Mouse (Mus musculus) liver (tissue): ENCODE results near the gene Phka1.
A peak's percentile ranks its signal among the peaks of the same experiment; 100 is the strongest.
"Not testable (repeated sequence)": the region's sequence is repeated elsewhere in the genome, so short reads cannot be mapped to it uniquely, and the experiment has no call there.

Source experiments
- DNase-seq: peaks from one replicate; pipeline ENCODE4 v3.0.0-alpha.2; 2020; ENCODE audit warnings: mixed read lengths

The Phka1 gene

DNA sequence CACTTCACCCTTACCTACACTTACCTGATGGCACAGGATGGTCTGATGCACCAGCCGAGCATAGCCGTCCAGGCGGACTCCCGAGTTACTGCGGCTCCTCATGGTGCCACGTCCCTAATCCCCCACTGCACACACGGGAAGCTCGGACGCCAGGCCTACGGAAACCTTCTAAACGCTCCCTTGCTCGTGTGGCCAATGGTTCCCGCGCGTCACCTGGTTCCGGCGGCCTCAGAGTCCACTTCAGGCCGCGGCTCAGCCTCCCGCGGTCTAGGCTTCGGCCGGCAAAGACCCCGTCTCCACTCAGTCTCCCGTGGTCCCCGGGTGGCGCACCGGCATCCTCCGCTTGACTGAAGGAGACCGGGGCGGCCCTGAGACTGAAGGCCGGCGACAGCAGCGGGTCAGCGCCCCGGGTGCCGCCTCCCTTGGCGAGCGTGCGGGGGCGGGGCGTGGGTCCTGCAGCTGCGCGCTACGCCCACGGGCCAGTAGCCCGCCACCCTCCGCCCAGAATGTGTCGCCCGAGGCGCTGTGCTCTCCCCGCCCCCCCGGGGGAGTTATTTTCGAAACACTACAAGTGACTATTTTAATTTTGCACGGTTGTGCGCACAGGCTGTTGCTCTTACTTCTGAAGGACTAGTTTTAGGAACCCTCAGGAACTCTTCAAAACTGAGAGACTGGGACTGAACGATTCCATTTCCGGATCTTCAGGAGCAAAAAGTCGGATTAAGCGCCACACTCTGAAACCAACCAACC, at the start of gene Phka1:
Phka1 (minus strand) TSS at position 424 of the 750 bp plus-strand sequence.
- peak; percentile 69 for DNase-seq

GRCm38 (mm10) chrX:102689252-102689651, 45.2 kb upstream of the Phka1 start:
- DNase-seq: peak; percentile 7

GRCm38 (mm10) chrX:102686872-102687271, 42.8 kb upstream of the Phka1 start, which contains the start of gene Gm3880:
Gm3880 (minus strand) TSS chrX:102686972.
- not testable (repeated sequence) for DNase-seq

GRCm38 (mm10) chrX:102684706-102685105, 40.7 kb upstream of the Phka1 start:
- not testable (repeated sequence) for DNase-seq

DNA sequence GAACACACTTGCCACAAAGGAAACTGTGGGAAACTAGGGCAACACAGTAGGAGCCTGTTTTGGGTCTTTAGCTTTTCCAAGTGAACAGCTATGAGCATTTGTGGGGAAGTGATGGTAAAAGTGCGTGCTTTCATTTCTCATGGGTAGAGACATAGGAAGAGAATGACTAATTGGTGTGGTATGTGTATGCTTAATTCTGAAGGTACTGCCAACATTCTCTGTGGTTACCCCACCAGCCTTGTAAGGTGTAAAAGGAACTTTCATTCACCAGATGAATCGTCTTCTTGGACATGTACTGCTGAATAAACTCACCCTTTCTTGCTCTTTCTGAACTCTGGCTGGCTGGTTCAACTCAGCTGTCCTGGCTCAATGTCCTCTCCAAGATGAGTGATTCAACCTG, 22.6 kb upstream of the Phka1 start:
- no peak for DNase-seq

GRCm38 (mm10) chrX:102660712-102661111, 16.7 kb upstream of the Phka1 start:
- DNase-seq: no peak

- no peak for DNase-seq
These were observed 1.6 kb upstream of the Phka1 start for GRCm38 (mm10) chrX:102645691-102646090.

DNA sequence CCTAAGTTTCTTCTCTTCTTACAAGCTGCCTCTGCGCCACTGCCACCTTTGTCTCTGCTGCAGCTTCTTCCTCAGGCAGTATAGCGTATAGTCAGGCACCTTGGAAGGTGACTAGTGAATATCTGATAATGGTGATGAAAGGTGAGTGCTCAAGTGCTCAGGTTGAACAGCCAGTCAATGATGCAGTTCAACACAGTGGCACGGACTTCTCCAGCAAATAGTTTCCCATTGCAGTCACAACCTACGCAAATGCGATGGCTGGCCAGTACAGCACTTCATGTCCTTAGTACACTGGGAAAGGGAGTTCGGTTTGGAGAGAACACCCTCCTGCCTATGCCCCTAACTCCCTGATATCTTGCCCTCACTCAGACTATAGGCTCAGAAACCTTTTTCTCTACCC, 1.1 kb upstream of the Phka1 start:
- no peak for DNase-seq

DNA sequence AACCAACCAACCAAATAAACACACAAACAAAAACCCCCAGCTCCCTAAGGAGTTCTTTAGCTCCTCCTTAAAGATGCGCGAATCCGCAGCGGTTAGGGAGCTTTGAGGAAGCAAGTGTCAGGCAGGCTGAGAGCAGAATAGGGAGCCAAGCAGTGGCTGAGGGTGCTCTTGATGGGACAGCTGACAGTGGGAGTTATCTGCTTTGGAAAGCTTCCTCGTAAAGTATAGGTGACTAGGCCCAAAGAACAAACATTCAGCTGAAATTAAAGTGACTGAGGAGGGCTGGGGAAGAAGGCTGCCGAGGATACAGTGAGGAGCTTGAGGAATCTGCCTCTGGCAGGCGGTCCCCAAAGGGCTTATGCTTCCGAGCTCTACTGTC, 516 bp upstream of the Phka1 start:
- no peak for DNase-seq

GRCm38 (mm10) chrX:102601269-102601668, 42.8 kb downstream of the Phka1 start:
- DNase-seq: peak; percentile 3

GRCm38 (mm10) chrX:102588560-102588959, 55.5 kb downstream of the Phka1 start:
- no peak for DNase-seq

GRCm38 (mm10) chrX:102571186-102571585, 72.9 kb downstream of the Phka1 start:
- DNase-seq: no peak

GRCm38 (mm10) chrX:102556906-102557305, 87.1 kb downstream of the Phka1 start:
- no peak for DNase-seq

DNA sequence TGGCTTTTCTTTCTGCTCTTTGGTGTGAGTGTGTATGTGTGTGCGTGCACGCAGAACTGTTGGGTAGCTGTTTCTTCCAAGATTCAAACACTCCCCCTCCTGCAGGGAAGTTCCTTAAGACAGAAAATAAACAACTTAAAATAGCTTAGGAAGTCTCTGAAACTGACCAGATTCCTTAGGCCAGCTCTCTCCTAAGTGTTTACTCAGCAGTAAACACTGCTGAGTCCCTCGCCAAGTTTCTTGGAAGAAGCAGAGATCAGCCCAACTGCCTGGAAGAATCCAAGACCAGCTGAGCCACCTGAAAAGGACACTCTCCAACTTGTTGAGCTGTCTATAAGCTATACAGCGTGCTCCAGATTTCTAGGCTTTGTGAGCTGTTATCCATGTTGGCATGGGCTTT, 134.8 kb downstream of the Phka1 start:
- DNase-seq: no peak

- DNase-seq: peak; percentile 49
These were observed 139.2 kb downstream of the Phka1 start, which contains the start of gene Hdac8 for GRCm38 (mm10) chrX:102504644-102505481. Hdac8 (minus strand) TSS chrX:102505359.

DNA sequence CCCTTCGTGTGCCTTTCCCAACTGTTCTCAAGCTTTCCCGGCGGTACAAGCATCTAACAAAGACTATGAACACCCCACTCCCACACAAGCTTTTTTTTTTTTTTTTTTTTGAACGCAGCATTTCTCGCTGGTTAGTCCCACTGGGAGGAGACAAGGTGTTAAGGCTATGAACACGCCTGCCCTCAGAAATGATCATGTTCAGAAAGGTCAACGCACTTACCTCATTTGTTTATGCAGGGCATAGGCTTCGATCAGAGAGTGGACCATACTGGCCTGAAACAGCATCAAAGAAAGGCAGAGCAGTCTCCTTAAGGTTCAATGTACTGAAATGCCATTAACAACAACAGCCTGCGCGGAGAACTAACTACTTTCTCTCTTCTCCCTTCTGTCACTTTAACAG, 139.9 kb downstream of the Phka1 start:
- DNase-seq: no peak

- no peak for DNase-seq
These were observed 149.9 kb downstream of the Phka1 start for GRCm38 (mm10) chrX:102493992-102494730.

GRCm38 (mm10) chrX:102485575-102485974, 158.5 kb downstream of the Phka1 start:
- no peak for DNase-seq

GRCm38 (mm10) chrX:102479665-102480064, 164.4 kb downstream of the Phka1 start:
- no peak for DNase-seq

- DNase-seq: no peak
These were observed 165.1 kb downstream of the Phka1 start for GRCm38 (mm10) chrX:102478965-102479364.

- peak; percentile 10 for DNase-seq
These were observed 165.6 kb downstream of the Phka1 start for GRCm38 (mm10) chrX:102478481-102478880.

- DNase-seq: peak; percentile 65
These were observed 167.3 kb downstream of the Phka1 start for GRCm38 (mm10) chrX:102476784-102477183.

DNA sequence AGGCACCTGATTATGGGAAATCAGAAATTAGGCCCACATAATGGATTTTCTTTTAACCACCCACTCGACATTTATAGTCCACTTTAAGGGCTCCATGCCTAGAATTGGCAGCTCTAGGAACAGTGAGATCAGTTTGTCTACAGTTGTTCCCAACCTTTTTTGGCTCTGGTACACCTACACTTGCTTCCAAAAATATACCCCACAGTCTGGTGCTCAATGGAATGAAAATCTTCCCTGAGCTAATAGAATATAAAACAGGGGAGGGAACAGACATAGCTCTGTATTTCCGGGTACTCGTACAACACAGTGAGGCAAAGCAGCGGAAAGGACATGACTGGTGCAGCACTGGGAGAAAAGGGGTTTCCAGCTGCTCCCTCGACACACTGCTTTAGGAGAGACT, 168.5 kb downstream of the Phka1 start:
- no peak for DNase-seq
